Mouse (Mus musculus) kidney, adult 2 months (tissue): ENCODE data around the gene Rab37.

Experiments used
- CTCF ChIP-seq: fragments of 200-500 bp; conservative IDR thresholded peaks from 2 replicates; pipeline ENCODE4 v1.5.1; 2011; ENCODE audit warnings: low read depth, mild to moderate bottlenecking, control low read depth, low read length, moderate library complexity, mixed read lengths; ENCODE audit not compliant: insufficient read depth, insufficient read length
- POLR2A ChIP-seq: fragments of 200-500 bp; IDR thresholded peaks from one replicate; pipeline ENCODE4 v1.6.1; 2011; ENCODE audit warnings: low read depth, low read length, control low read depth

DNA sequence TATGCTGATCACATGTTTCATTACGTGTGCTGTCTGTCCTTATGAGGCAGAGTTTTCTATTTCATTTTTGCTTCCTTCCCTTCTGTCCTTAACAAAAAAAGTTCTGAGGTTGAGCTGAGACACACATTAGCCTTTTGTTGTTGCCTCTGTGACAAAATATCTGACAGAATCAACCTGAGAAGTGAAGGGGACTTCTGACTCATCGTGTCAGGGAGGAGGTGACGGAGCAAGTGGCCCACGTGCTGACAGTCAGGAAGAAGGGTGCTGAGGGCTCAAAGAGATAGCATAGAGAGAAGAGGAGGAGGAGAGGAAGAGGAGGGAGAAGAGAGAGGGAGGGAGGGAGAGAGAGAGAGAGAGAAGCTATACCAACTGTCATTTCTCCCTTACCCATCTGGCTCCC lies 37.3 kb downstream of the Rab37 start:
- TF ChIP-seq POLR2A (no peak), CTCF (no peak)
